Mouse (Mus musculus): ENCODE measurements around the gene Fbxw19. TPM values are rescaled to one million over a fixed set of nuclear protein-coding genes. Genes with fewer than 3 reads are reported as not detected.

Gene Fbxw19
- not detected for polyA plus RNA-seq (2017; shearing (Covaris generic))

DNA sequence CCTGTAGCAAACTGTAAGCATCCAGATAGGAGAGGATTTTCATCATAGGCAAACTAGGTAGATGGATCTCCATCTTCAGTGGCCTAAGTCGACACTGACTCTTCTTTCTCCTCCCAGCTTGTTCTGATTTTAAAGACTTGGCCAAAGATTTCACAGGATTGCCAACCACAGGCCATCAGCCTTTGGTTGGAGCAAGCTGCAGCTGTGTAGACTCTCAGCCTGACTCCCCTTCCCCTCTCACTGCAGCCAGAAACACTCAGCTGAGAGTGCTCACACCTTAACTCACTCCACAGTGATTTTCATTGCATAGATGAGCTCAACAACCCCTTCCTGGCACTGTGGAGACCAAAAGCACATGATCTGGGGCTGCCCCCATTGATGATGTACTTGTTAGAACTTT is at the start of gene Fbxw19:
Fbxw19 (minus strand) TSS at position 101 of the 400 bp plus-strand sequence.

DNA sequence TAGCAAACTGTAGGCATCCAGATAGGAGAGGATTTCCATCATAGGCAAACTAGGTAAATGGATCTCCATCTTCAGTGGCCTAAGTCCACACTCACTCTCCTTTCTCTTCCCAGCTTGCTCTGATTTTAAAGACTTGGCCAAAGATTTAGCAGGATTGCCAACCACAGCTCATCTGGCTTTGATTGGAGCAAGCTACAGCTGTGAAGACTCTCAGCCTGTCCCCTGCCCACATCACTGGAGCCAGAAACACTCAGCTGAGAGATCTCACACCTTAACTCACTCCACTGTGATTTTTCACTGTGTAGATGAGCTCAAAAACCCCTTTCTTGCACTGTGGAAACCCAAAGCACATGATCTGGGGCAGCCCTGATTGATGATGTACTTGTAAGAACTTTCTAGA is 46.6 kb downstream of the Fbxw19 start, which contains the start of gene Fbxw16:
Fbxw16 (minus strand) TSS at position 101 of the 400 bp plus-strand sequence.

Other genes starting within 250 kb of the Fbxw19 start
- gene Fbxw14, start 208.2 kb downstream of the Fbxw19 start, polyA plus RNA-seq (2017; shearing (Covaris generic)) = not detected
- 0.34 TPM for gene Fbxw28, start 156.2 kb downstream of the Fbxw19 start, polyA plus RNA-seq (2017; shearing (Covaris generic))
- not detected for gene Fbxw22, start 91.6 kb downstream of the Fbxw19 start, polyA plus RNA-seq (2017; shearing (Covaris generic))
- gene Fbxw16, start 46.7 kb downstream of the Fbxw19 start, polyA plus RNA-seq (2017; shearing (Covaris generic)) = not detected
- not detected for gene Fbxw15, start 72.4 kb upstream of the Fbxw19 start, polyA plus RNA-seq (2017; shearing (Covaris generic))
- not detected for gene Fbxw24, start 130.2 kb upstream of the Fbxw19 start, polyA plus RNA-seq (2017; shearing (Covaris generic))
- gene Fbxw25, start 168.8 kb upstream of the Fbxw19 start, polyA plus RNA-seq (2017; shearing (Covaris generic)) = not detected
- not detected for gene Fbxw18, start 206.8 kb upstream of the Fbxw19 start, polyA plus RNA-seq (2017; shearing (Covaris generic))

Measured in effector memory CD4-positive, alpha-beta T cell, adult 7 months (primary cell).